Mouse (Mus musculus) cerebellum, adult 2 months (tissue): ENCODE results near the gene Inpp5f.

Source experiments
- CTCF ChIP-seq: fragments of 200-500 bp; IDR thresholded peaks from 2 replicates; pipeline ENCODE4 v1.5.1; 2011; ENCODE audit warnings: low read depth, mild to moderate bottlenecking, control low read depth, low read length, moderate library complexity, borderline replicate concordance; ENCODE audit not compliant: insufficient read depth
- POLR2A ChIP-seq: fragments of 200-500 bp; IDR thresholded peaks from 2 replicates; pipeline ENCODE4 v1.6.1; 2011; ENCODE audit warnings: low read length, control low read depth, borderline replicate concordance; ENCODE audit not compliant: insufficient read depth

GRCm38 (mm10) chr7:128625382-128625781, 14.3 kb downstream of the Inpp5f start:
- no peak for TF ChIP-seq POLR2A
- TF ChIP-seq CTCF: no peak
